Mouse (Mus musculus): ENCODE data around the gene Ppan. TPM values are rescaled to one million over a fixed set of nuclear protein-coding genes. Genes with fewer than 3 reads are reported as not detected.

Ppan gene
- polyA plus RNA-seq (2012; rRNA removed; ENCODE audit: low replicate concordance) = 28.2 and 102 TPM in 2 replicates

DNA sequence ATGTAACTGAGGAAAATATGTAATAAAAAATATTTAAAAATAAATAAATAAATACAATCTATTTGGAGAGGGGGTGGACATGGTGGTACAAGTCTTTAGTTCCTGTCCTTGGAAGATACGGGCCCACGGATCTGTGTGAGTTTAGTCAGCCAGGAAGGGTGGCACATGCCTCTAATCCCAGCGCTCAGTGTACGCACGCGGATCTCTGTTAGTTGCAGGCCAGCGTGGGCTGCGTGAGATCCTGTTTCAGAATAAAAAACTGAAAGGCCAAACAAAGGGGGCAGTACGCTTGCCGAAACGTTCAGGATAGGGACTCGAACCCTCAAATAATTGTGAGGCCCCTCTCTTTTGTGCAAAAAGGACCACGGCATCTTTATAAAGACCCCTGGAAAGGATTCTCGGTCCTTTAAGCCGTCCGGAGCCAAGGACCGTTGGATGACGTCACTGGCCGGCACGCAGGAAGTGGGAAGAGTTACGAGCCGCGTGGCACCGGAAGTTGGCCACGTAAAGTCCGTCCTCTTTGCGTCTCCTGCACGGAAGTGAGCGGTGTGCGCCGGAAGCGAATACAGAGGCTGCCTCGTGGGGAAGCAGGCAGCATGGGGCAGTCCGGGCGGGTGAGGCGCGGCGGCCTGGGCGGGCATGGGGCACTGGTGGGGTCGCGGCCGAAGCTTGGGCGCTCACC, at the start of gene Ppan:
Ppan (plus strand) TSS at position 472 of the 682 bp plus-strand sequence.

DNA sequence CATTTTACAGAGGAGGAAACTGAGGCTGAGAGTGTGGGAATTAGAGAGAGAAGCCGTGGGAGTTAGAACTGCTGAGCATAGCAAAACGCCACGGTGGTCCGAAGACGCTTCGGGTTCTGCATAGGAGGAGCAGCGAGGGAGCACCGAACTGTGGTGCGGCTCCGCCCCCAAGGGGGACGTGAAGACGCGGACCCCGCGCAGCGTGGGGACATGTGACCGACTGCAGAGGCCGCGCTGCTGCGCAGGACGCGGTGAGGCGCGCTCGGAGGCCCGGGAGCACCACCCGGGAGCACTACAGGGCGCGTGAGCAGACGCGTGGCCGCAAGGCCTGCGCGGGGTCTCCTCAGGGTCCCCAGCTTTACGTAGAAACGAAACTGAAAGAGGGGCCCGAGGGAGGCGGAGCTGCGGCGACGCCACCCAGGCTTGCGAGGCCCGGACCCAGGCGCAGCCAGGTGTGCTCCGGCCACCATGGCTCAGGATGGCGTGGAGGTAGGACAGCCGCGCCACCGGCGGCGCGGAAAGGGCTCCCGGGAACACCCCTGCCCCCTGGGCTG, 19.4 kb upstream of the Ppan start, which contains the start of gene A230050P20Rik:
A230050P20Rik (plus strand) TSS at position 195 of the 554 bp plus-strand sequence.

DNA sequence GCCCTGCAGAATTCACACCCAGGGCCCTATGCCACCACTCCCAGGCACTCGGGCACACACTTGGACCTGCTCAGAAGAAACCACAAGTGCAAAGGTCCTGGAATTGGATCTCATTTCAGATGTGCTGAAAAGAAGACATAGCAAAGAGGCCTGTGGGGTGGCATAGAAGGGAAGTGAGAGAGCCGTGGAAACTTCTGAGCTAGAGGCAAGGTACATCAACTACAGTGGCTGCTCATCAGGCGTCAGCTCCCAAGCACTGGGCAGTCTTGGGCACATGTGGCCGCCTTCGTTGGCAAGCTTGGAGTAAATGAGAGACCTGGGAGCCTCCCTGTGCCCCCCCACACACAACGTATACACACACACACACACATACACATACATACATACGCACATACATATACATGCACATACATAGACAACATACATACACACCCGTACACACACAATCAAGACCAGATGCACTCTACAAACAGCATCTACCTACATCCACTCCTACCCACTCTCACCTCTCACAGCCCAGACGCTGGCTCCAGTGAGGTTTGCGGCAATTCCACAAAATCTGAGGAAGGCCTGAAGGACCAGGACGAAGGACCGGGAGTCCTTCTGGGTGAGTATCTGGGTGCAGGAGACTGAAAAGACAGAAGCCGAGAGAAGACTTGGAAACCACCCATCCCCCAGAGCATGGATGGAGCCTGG, 8.7 kb upstream of the Ppan start, which contains the start of gene Angptl6:
Angptl6 (minus strand) TSS at position 631 of the 696 bp plus-strand sequence.

DNA sequence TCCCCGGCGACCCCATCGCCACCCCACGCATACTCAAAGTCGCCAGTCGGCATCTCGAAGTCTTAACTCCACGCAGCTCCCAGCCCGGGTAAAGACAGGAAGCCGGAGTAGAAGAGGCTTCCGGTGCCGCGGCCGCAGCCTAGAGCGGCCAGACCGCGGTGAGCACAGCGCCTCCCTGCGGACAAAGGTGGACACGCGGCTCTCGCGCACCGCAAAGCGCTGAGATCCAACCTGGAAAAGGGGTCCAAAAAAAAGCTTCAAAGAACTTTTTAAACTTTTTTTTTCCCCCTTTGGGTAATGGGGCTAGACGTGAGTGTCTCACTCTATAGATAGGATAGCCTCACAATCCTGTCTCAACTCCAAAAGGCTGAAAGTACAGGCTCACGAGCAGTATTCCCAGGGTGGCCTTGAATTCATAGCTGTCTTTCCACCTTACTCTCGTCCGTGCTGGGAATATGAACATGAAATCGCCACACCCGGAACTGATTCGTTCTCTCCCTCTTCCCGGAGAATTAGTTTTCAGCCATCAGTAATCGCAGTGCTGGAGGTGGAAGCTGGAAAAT, 10.6 kb downstream of the Ppan start, which contains the start of gene Eif3g:
Eif3g (minus strand) TSS at position 113 of the 563 bp plus-strand sequence.

Other genes with a start within 250 kb of the Ppan start
- gene Ubl5, start 245.3 kb upstream of the Ppan start, polyA plus RNA-seq (2012; rRNA removed; ENCODE audit: low replicate concordance) = 160 and 168 TPM in 2 replicates
- gene Fbxl12, start 243.4 kb upstream of the Ppan start, polyA plus RNA-seq (2012; rRNA removed; ENCODE audit: low replicate concordance) = 27.8 and 28.1 TPM in 2 replicates
- 20.4 and 23.5 TPM in 2 replicates for gene Pin1, start 236.1 kb upstream of the Ppan start, polyA plus RNA-seq (2012; rRNA removed; ENCODE audit: low replicate concordance)
- 10.2 and 13.3 TPM in 2 replicates for gene Olfm2, start 141.8 kb upstream of the Ppan start, polyA plus RNA-seq (2012; rRNA removed; ENCODE audit: low replicate concordance)
- gene Col5a3, start 73.1 kb upstream of the Ppan start, polyA plus RNA-seq (2012; rRNA removed; ENCODE audit: low replicate concordance) = 60.3 and 277 TPM in 2 replicates
- gene Rdh8, start 69.7 kb upstream of the Ppan start, polyA plus RNA-seq (2012; rRNA removed; ENCODE audit: low replicate concordance) = not detected in 2 replicates
- 48.6 and 128 TPM in 2 replicates for gene A230050P20Rik, start 19.5 kb upstream of the Ppan start, polyA plus RNA-seq (2012; rRNA removed; ENCODE audit: low replicate concordance)
- gene Angptl6, start 8.4 kb upstream of the Ppan start, polyA plus RNA-seq (2012; rRNA removed; ENCODE audit: low replicate concordance) = 4.5 and 5.8 TPM in 2 replicates
- 84.9 and 143 TPM in 2 replicates for gene Eif3g, start 10.4 kb downstream of the Ppan start, polyA plus RNA-seq (2012; rRNA removed; ENCODE audit: low replicate concordance)
- gene Dnmt1, start 71.7 kb downstream of the Ppan start, polyA plus RNA-seq (2012; rRNA removed; ENCODE audit: low replicate concordance) = 12.0 and 35.0 TPM in 2 replicates
- 7.9 and 32.2 TPM in 2 replicates for gene S1pr2, start 88.6 kb downstream of the Ppan start, polyA plus RNA-seq (2012; rRNA removed; ENCODE audit: low replicate concordance)
- 120 and 141 TPM in 2 replicates for gene Mrpl4, start 114.6 kb downstream of the Ppan start, polyA plus RNA-seq (2012; rRNA removed; ENCODE audit: low replicate concordance)
- gene Icam1, start 127.8 kb downstream of the Ppan start, polyA plus RNA-seq (2012; rRNA removed; ENCODE audit: low replicate concordance) = 23.9 and 35.6 TPM in 2 replicates
- gene Icam4, start 141.2 kb downstream of the Ppan start, polyA plus RNA-seq (2012; rRNA removed; ENCODE audit: low replicate concordance) = 0.16 and 0.45 TPM in 2 replicates
- 0.13 and 1.3 TPM in 2 replicates for gene Icam5, start 143.9 kb downstream of the Ppan start, polyA plus RNA-seq (2012; rRNA removed; ENCODE audit: low replicate concordance)
- 0.39 TPM in 1 of 2 replicates, not detected in the other for gene Zglp1, start 178.9 kb downstream of the Ppan start, polyA plus RNA-seq (2012; rRNA removed; ENCODE audit: low replicate concordance)
- 0.19 and 0.48 TPM in 2 replicates for gene Gm49373, start 184.9 kb downstream of the Ppan start, polyA plus RNA-seq (2012; rRNA removed; ENCODE audit: low replicate concordance)
- gene Fdx1l, start 185.4 kb downstream of the Ppan start, polyA plus RNA-seq (2012; rRNA removed; ENCODE audit: low replicate concordance) = 67.7 and 90.0 TPM in 2 replicates
- gene Gm38431, start 203.8 kb downstream of the Ppan start, polyA plus RNA-seq (2012; rRNA removed; ENCODE audit: low replicate concordance) = 1.6 and 3.5 TPM in 2 replicates
- 38.5 and 87.3 TPM in 2 replicates for gene Raver1, start 203.8 kb downstream of the Ppan start, polyA plus RNA-seq (2012; rRNA removed; ENCODE audit: low replicate concordance)
- 30.7 and 32.8 TPM in 2 replicates for gene Tyk2, start 243.1 kb downstream of the Ppan start, polyA plus RNA-seq (2012; rRNA removed; ENCODE audit: low replicate concordance)

Measured in subcutaneous adipose tissue, adult 2 months (tissue).